Mouse (Mus musculus) gastrocnemius, adult 2 months (tissue): ENCODE results near the gene Nfkbil1. TPM values are rescaled to one million over a fixed set of nuclear protein-coding genes. Genes with fewer than 3 reads are reported as not detected.
A peak's percentile ranks its signal among the peaks of the same experiment; 100 is the strongest.

Experiments used
- DNase-seq: peaks from one replicate; pipeline ENCODE4 v3.0.0; 2022
- H3K27ac ChIP-seq: fragments of 200-600 bp; 2 replicates; pipeline ENCODE4 v1.8.1; 2022; ENCODE audit warnings: mild to moderate bottlenecking
- H3K4me3 ChIP-seq: fragments of 200-600 bp; 2 replicates; pipeline ENCODE4 v1.8.1; 2022; ENCODE audit warnings: mild to moderate bottlenecking, moderate library complexity
- CTCF ChIP-seq: fragments of 200-600 bp; IDR thresholded peaks from 2 replicates; pipeline ENCODE4 v1.8.1; 2022; ENCODE audit warnings: antibody characterized with exemption, mild to moderate bottlenecking, moderate library complexity
- intact Hi-C: fragments of 180-260 bp; cut with DNase I; formaldehyde crosslinking; loops from one replicate; pipeline ENCODE4 v1.15.1; 2025
- total RNA-seq, 2 experiments: library from RNA; stranded (reverse); gene quantifications; 2 replicates each; pipeline ENCODE4 v1.2.3; 2021

Gene Nfkbil1
- total RNA-seq, 2 experiments from 2014 or later = 7.0 to 7.8 TPM

DNA sequence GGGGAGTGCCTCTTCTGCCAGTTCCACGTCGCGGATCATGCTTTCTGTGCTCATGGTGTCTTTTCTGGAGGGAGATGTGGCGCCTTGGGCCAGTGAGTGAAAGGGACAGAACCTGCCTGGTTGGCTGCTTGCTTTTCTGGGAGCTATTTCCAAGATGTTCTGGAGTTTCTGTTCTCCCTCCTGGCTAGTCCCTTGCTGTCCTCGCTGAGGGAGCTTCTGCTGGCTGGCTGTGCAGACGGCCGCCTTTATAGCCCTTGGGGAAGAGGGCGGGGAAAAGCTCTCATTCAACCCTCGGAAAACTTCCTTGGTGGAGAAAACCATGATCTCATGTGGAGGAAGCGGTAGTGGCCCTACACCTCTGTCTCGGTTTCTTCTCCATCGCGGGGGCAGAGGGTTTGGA, 33.8 kb downstream of the Nfkbil1 start, which contains the start of gene Tnf:
Gene Tnf, minus strand, starts transcription at position 221 of the 400 bp plus-strand sequence.
- intact Hi-C loops = no loop called here
- peak; percentile 69 for DNase-seq
- Histone ChIP-seq H3K27ac (peak within 1 kb of the TSS; percentile 50), H3K4me3 (peak within 1 kb of the TSS; percentile 61)
- TF ChIP-seq CTCF = no peak

DNA sequence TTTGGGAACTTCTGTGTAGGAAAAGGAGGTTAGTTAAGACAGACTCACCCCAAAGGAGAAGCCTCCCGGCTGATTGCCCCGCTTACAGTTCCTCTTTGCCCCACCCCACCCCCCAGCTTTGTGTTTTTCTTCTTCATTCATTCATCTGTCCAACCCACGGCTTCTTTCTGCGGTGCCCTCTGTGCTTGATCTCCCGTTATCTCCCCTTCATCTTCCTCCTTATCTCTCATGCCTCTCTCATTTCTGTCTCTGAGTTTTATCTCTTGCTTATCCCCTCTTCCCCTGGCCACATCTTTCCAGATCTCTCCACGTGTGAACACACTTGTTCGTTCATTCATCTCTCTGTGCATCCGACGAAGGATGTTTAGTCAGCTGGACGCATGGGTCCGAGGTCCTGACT, 34.5 kb downstream of the Nfkbil1 start:
- Histone ChIP-seq H3K27ac (no peak overlapping the region), H3K4me3 (peak overlapping the region; percentile 61)
- no peak for DNase-seq
- intact Hi-C loops = no loop called here
- no peak for TF ChIP-seq CTCF

DNA sequence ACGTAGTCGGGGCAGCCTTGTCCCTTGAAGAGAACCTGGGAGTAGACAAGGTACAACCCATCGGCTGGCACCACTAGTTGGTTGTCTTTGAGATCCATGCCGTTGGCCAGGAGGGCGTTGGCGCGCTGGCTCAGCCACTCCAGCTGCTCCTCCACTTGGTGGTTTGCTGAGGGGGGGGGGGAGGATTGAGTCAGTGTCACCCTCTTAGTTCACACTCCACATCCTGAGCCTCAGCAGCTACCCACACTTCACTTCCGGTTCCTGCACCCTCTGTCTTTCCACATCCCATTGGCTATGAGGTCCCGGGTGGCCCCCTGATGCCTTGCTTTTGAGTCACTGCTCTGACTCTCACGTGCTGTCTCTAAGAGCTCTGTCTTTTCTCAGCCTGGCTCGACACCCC, 35.2 kb downstream of the Nfkbil1 start:
- Histone ChIP-seq H3K4me3 (peak overlapping the region; percentile 61; the same call in 1 of the 2 replicates), H3K27ac (no peak overlapping the region)
- no peak for DNase-seq
- no peak for TF ChIP-seq CTCF
- intact Hi-C loops = no loop called here

DNA sequence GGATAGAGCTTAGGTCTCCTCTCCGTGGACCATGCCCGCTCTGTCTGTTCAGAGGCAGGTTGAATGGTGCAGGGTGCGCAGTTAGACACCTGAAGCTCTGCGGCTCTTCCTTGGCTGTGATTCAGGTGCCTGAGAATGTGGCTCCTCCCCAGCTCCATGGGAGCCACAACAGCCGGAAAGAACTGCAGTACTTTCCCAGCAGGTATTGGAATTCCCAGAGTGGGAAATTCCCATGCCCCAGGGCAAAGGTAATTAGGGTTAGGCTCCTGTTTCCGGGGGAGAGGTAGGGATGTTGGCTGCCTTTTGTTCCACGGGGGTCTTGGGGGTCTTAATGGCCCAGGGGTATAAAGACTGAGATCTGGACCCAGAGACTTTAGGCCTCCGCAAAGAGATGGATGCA, 36.6 kb downstream of the Nfkbil1 start:
- H3K27ac ChIP-seq = no peak overlapping the region
- intact Hi-C loops = loop anchor here (5.0 kb wide), 1 partner anchor 33 kb away; the partner anchor contains the start of gene Atp6v1g2
- no peak overlapping the region for H3K4me3 ChIP-seq
- no peak for DNase-seq
- TF ChIP-seq CTCF = no peak

DNA sequence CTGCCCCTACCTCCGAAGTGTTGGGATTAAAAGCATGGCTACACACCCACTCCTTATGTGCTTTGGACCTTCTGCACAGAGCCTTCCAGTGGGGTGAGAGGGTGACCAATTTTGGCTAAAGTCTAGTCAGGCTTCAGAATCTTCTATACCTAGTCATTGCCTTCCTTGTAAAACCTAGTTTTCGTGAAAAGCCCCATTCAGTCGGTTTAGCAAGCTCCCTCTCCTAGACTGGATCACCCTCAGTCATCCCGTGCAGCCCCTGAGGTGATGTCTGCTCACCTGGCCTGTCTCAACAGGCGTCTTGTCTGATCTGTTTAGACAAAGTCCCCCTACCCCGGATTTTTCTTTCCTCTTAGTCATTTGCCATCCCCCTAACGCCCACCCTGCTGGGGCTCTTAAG, 37.6 kb downstream of the Nfkbil1 start:
- no peak for DNase-seq
- intact Hi-C loops = loop anchor here (5.0 kb wide), 1 partner anchor 34 kb away; the partner anchor contains the start of gene Atp6v1g2
- Histone ChIP-seq H3K27ac (no peak overlapping the region), H3K4me3 (no peak overlapping the region)
- TF ChIP-seq CTCF = no peak

DNA sequence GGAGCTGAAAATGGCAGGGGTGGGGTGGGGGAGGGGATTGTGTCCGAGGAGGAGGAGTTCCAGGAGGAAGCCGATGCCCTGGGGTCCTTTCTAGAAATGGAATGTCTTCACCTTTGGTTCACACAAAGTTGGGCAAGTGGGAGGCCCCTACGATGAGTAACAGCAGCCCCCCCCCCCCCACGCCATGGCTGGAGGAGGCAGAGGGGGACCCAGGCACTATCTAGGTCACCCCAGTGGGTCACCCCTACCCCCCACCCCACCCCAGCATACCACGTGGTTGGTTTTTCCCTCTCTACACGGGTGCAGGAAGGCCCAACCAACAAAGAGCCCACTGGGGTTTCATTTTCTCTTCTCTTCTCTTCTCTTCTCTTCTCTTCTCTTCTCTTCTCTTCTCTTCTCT, 38.5 kb downstream of the Nfkbil1 start:
- Histone ChIP-seq H3K27ac (no peak overlapping the region), H3K4me3 (no peak overlapping the region)
- TF ChIP-seq CTCF = no peak

DNA sequence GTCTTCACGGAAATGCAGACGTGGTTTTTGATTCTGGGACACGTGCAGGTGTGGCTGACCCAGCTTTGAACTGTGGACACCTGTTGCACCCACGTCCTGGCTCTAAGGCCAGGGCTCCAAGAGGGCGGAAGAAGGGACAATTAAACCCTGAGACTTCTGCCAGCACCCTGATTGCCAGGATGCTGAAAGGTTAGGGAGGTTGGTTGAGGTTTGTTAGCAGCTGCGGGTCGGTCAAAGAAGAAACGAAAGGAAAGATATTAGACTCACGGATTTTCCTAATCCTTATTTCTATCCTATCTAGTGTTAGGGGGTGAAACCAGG, 39.3 kb downstream of the Nfkbil1 start:
- no peak for TF ChIP-seq CTCF
- Histone ChIP-seq H3K27ac (peak overlapping the region; percentile 62; the same call in 1 of the 2 replicates), H3K4me3 (peak overlapping the region; percentile 76)
- intact Hi-C loops = loop anchor here (5.0 kb wide), 1 partner anchor 36 kb away; the partner anchor contains the start of gene Atp6v1g2
- no peak for DNase-seq

More for the DNA sequence above, 38.5 kb downstream of the Nfkbil1 start:
- DNase-seq = no peak
- intact Hi-C loops = loop anchor here (5.0 kb wide), 1 partner anchor 35 kb away; the partner anchor contains the start of gene Atp6v1g2

DNA sequence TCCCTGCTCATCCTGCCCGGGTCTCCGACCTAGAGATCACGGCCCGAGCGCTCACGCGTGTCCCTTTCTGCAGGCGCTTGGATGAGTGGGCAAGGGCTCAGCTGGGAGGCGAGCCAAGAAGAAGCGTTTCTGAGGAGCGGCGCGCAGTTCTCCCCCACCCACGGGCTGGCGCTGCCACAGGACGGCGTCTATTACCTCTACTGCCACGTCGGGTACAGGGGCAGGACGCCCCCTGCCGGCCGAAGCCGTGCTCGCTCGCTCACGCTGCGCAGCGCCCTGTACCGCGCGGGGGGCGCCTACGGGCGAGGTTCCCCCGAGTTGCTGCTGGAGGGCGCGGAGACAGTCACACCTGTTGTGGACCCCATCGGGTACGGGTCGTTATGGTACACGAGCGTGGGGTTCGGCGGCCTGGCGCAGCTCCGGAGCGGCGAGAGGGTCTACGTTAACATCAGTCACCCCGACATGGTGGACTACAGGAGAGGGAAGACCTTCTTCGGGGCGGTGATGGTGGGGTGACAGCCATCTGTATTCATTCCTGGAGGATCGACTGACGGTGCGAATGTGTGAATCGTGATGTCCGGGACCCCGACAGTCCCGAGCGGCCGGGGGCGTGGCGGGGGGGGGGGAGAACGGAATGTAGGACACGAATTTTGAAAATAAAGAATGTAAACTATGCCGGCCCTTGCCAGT, 39.8 kb downstream of the Nfkbil1 start:
- peak; percentile 99; the same call in 1 of the 2 replicates for TF ChIP-seq CTCF
- intact Hi-C loops = loop anchor here (2.0 to 5.0 kb wide), 2 partner anchors 17 to 37 kb away; partner anchors contain the start of gene Atp6v1g2
- peak; percentile 89 for DNase-seq
- peak overlapping the region; percentile 76 for H3K4me3 ChIP-seq
- peak overlapping the region; percentile 62 for H3K27ac ChIP-seq

DNA sequence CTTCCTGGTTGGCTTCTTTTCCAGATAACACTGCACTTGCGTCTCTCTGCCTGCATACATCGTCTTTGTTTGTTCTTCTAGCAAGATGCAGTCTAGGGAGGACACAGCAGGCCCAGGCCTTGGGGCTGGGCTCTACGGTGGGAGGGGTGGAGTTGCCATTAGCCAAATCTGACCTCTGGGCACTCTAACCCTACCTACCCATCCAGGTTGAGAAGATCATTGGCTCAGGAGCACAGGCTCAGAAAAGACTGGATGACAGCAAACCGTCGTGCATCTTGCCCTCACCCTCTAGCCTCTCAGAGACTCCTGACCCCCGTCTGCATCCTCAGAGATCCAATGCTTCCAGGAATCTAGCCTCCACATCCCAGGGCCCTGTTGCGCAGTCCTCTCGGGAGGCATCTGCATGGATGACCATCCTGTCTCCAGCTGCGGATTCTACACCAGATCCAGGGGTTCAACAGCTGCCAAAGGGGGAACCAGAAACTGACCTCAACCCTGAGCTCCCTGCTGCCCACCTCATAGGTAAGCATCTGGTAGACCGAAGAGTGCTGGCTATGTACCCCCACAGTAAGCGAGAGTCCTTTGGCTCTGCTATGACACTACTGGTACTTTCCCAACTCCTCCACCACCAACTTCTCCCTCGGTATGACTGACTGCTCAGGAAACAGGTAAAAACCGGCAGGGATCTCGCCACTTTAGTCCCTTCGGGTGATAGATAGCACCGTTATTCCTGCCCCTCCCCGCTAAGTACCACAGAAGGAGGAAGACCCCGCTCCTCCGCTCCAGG, 40.6 kb downstream of the Nfkbil1 start:
- intact Hi-C loops = loop anchor here (2.0 to 5.0 kb wide), 2 partner anchors 16 to 37 kb away; partner anchors contain the start of gene Atp6v1g2
- no peak for TF ChIP-seq CTCF
- no peak for DNase-seq
- peak overlapping the region; percentile 76 for H3K4me3 ChIP-seq
- H3K27ac ChIP-seq = peak overlapping the region; percentile 62

DNA sequence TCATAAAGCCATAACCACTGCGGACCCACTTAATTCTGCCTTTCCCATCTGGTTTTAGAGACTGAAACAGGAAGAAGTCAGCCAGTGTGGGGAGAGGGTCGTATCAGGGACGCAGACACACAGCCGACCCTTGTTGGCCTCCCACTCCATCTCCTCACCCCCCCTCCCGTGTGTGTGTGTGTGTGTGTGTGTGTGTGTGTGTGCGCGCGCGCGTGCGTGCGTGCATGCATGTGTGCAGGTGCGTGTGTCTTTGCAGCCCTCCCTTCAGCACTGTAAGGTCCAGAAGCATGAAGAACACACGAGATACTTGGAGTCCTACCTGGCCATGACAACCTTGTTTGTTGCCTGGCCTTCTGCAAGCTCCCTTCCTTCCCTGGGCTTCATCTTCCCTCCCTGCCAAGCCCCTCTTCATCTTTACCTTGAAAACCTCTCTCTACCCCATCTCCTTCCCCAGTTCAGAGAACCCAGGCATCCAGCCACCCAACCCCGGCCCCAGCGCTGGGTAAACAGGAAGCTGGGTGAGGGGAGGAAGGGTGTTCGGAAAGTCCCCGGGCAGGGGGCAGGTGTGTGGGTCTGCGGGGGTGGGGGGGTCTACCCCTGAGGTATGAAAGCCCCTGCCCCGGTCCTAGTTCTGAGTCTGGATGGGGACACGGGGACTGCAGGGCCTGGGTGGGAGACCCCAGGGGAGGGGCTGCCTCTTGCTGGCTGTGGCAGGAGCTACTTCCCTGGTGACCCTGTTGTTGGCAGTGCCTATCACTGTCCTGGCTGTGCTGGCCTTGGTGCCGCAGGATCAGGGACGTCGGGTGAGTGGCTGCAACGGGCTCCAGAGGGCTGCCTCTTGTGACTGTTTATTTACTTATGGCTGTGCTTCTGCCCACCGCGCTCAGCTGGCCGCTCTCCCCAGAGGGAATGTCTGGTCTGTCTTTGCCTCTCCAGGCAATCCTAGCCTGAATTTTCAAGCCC, 41.4 kb downstream of the Nfkbil1 start, which contains the start of gene Ltb:
Gene Ltb, plus strand, starts transcription at position 559 of the 963 bp plus-strand sequence.
- intact Hi-C loops = loop anchor here (2.0 kb wide), 1 partner anchor 15 kb away; no protein-coding TSS in a partner anchor
- TF ChIP-seq CTCF = no peak
- no peak for DNase-seq
- Histone ChIP-seq H3K4me3 (peak within 1 kb of the TSS; percentile 76), H3K27ac (peak within 1 kb of the TSS; percentile 62)

DNA sequence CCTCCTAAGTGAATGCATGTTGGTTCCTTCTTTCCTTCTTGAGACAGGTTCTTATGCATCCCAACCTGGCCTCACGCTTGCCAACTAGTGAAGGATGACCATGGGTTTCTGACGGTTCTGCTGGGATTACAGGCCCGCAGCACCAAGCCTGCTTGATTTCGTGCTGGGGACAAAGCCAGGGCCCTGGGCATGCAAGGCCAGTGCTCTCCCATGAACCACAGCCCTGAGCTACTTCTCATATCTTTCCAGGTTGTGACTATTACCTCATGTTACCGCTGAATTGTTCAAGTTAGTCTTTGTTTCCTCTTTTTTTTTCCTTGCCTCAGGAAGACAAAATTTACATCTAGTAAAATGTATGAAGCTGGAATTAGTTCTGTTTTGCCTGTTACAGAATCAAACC, 42.7 kb downstream of the Nfkbil1 start:
- DNase-seq = no peak
- Histone ChIP-seq H3K27ac (no peak overlapping the region), H3K4me3 (no peak overlapping the region)
- intact Hi-C loops = no loop called here
- no peak for TF ChIP-seq CTCF

DNA sequence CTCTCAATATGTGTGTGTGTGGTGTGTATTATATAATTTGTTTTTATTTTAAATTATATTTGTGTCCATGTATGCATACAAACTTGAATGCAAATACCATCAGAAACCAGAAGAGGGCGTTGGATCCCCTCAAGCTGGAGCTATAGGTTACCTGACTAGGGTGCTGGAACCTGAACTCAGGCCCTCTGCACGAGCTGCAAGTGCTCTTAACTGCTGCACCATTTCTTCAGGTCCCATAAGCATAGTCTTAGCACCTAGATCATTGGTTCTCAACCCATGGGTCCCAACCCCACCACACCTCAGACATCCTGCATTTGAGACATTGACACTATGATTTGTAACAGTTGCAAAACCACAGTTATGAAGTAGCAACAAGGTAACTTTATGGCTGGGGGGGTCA, 43.9 kb downstream of the Nfkbil1 start:
- 0 out of 2 replicates have a peak, but pooled peaks have one; percentile 5 for TF ChIP-seq CTCF
- no peak overlapping the region for H3K4me3 ChIP-seq
- no peak overlapping the region for H3K27ac ChIP-seq
- intact Hi-C loops = no loop called here
- DNase-seq = no peak
